Mouse (Mus musculus): ENCODE measurements around the gene Metap1d. TPM values are rescaled to one million over a fixed set of nuclear protein-coding genes. Genes with fewer than 3 reads are reported as not detected.

Metap1d gene
- polyA plus RNA-seq, 1 experiment, result 12.9 TPM

GRCm38 (mm10) chr2:71504852-71505251 lies 51.8 kb downstream of the Metap1d start:
- no peaks in the 10 kb centered on the region for H3K36me3 ChIP-seq (ENCODE audit: control insufficient read depth, insufficient read depth, low read length)
- no peaks in the 10 kb centered on the region for H3K4me1 ChIP-seq (ENCODE audit: control insufficient read depth, insufficient read depth, low read length)
- H3K27ac ChIP-seq (ENCODE audit: control insufficient read depth, insufficient read depth, low read depth, low read length), result no peak overlapping the region
- H3K4me3 ChIP-seq (ENCODE audit: control insufficient read depth, low read depth, low read length), result no peak overlapping the region
- TF ChIP-seq CTCF (IDR thresholded peaks at IDR 0.05; ENCODE audit: control insufficient read depth, insufficient read depth, insufficient replicate concordance, low read depth, low read length) (no peak), POLR2A (IDR thresholded peaks at IDR 0.05; ENCODE audit: control insufficient read depth, low read depth, low read length) (no peak)
- no peaks in the 10 kb centered on the region for H3K27me3 ChIP-seq (ENCODE audit: control insufficient read depth, insufficient read depth, low read length)

- TF ChIP-seq POLR2A (IDR thresholded peaks at IDR 0.05; ENCODE audit: control insufficient read depth, low read depth, low read length), result no peak
- no peak for TF ChIP-seq CTCF (IDR thresholded peaks at IDR 0.05; ENCODE audit: control insufficient read depth, insufficient read depth, insufficient replicate concordance, low read depth, low read length)
- H3K4me1 ChIP-seq (ENCODE audit: control insufficient read depth, insufficient read depth, low read length), result no peaks in the 10 kb centered on the region
- H3K27me3 ChIP-seq (ENCODE audit: control insufficient read depth, insufficient read depth, low read length), result no peaks in the 10 kb centered on the region
- no peak overlapping the region for H3K27ac ChIP-seq (ENCODE audit: control insufficient read depth, insufficient read depth, low read depth, low read length)
- H3K36me3 ChIP-seq (ENCODE audit: control insufficient read depth, insufficient read depth, low read length), result no peaks in the 10 kb centered on the region
- no peak overlapping the region for H3K4me3 ChIP-seq (ENCODE audit: control insufficient read depth, low read depth, low read length)
Measured at GRCm38 (mm10) chr2:71511209-71511608, 58.1 kb downstream of the Metap1d start.

- no peaks in the 10 kb centered on the region for H3K27me3 ChIP-seq (ENCODE audit: control insufficient read depth, insufficient read depth, low read length)
- TF ChIP-seq CTCF (IDR thresholded peaks at IDR 0.05; ENCODE audit: control insufficient read depth, insufficient read depth, insufficient replicate concordance, low read depth, low read length), result no peak
- TF ChIP-seq POLR2A (IDR thresholded peaks at IDR 0.05; ENCODE audit: control insufficient read depth, low read depth, low read length), result no peak
- no peaks in the 10 kb centered on the region for H3K4me1 ChIP-seq (ENCODE audit: control insufficient read depth, insufficient read depth, low read length)
- no peaks in the 10 kb centered on the region for H3K36me3 ChIP-seq (ENCODE audit: control insufficient read depth, insufficient read depth, low read length)
- no peak overlapping the region for H3K27ac ChIP-seq (ENCODE audit: control insufficient read depth, insufficient read depth, low read depth, low read length)
- no peak overlapping the region for H3K4me3 ChIP-seq (ENCODE audit: control insufficient read depth, low read depth, low read length)
Measured at GRCm38 (mm10) chr2:71512326-71512725, 59.2 kb downstream of the Metap1d start.

- Histone ChIP-seq H3K27ac (ENCODE audit: control insufficient read depth, insufficient read depth, low read depth, low read length) (no peak overlapping the region), H3K27me3 (ENCODE audit: control insufficient read depth, insufficient read depth, low read length) (no peaks in the 10 kb centered on the region)
Measured at GRCm38 (mm10) chr2:71516995-71517394, 63.9 kb downstream of the Metap1d start.

GRCm38 (mm10) chr2:71517466-71518099 lies 64.5 kb downstream of the Metap1d start:
- H3K4me3 ChIP-seq (ENCODE audit: control insufficient read depth, low read depth, low read length), result no peak overlapping the region
- no peaks in the 10 kb centered on the region for H3K36me3 ChIP-seq (ENCODE audit: control insufficient read depth, insufficient read depth, low read length)
- peaks cover 11% of the 10 kb centered on the region for H3K4me1 ChIP-seq (ENCODE audit: control insufficient read depth, insufficient read depth, low read length)
- TF ChIP-seq CTCF (IDR thresholded peaks at IDR 0.05; ENCODE audit: control insufficient read depth, insufficient read depth, insufficient replicate concordance, low read depth, low read length) (no peak), POLR2A (IDR thresholded peaks at IDR 0.05; ENCODE audit: control insufficient read depth, low read depth, low read length) (no peak)
- H3K27ac ChIP-seq (ENCODE audit: control insufficient read depth, insufficient read depth, low read depth, low read length), result no peak overlapping the region
- no peaks in the 10 kb centered on the region for H3K27me3 ChIP-seq (ENCODE audit: control insufficient read depth, insufficient read depth, low read length)

More at GRCm38 (mm10) chr2:71516995-71517394, 63.9 kb downstream of the Metap1d start:
- Histone ChIP-seq H3K4me3 (ENCODE audit: control insufficient read depth, low read depth, low read length) (no peak overlapping the region), H3K36me3 (ENCODE audit: control insufficient read depth, insufficient read depth, low read length) (no peaks in the 10 kb centered on the region), H3K4me1 (ENCODE audit: control insufficient read depth, insufficient read depth, low read length) (peaks cover 11% of the 10 kb centered on the region)
- TF ChIP-seq POLR2A (IDR thresholded peaks at IDR 0.05; ENCODE audit: control insufficient read depth, low read depth, low read length) (no peak), CTCF (IDR thresholded peaks at IDR 0.05; ENCODE audit: control insufficient read depth, insufficient read depth, insufficient replicate concordance, low read depth, low read length) (no peak)

GRCm38 (mm10) chr2:71522871-71523270 lies 69.8 kb downstream of the Metap1d start:
- Histone ChIP-seq H3K4me3 (ENCODE audit: control insufficient read depth, low read depth, low read length) (no peak overlapping the region), H3K4me1 (ENCODE audit: control insufficient read depth, insufficient read depth, low read length) (peaks cover 15% of the 10 kb centered on the region), H3K27ac (ENCODE audit: control insufficient read depth, insufficient read depth, low read depth, low read length) (no peak overlapping the region), H3K36me3 (ENCODE audit: control insufficient read depth, insufficient read depth, low read length) (no peaks in the 10 kb centered on the region), H3K27me3 (ENCODE audit: control insufficient read depth, insufficient read depth, low read length) (no peaks in the 10 kb centered on the region)
- TF ChIP-seq CTCF (IDR thresholded peaks at IDR 0.05; ENCODE audit: control insufficient read depth, insufficient read depth, insufficient replicate concordance, low read depth, low read length), result no peak
- no peak for TF ChIP-seq POLR2A (IDR thresholded peaks at IDR 0.05; ENCODE audit: control insufficient read depth, low read depth, low read length)

- Histone ChIP-seq H3K4me3 (ENCODE audit: control insufficient read depth, low read depth, low read length) (no peak overlapping the region), H3K27me3 (ENCODE audit: control insufficient read depth, insufficient read depth, low read length) (no peaks in the 10 kb centered on the region), H3K36me3 (ENCODE audit: control insufficient read depth, insufficient read depth, low read length) (no peaks in the 10 kb centered on the region), H3K4me1 (ENCODE audit: control insufficient read depth, insufficient read depth, low read length) (peaks cover 15% of the 10 kb centered on the region), H3K27ac (ENCODE audit: control insufficient read depth, insufficient read depth, low read depth, low read length) (no peak overlapping the region)
- TF ChIP-seq CTCF (IDR thresholded peaks at IDR 0.05; ENCODE audit: control insufficient read depth, insufficient read depth, insufficient replicate concordance, low read depth, low read length), result no peak
Measured at GRCm38 (mm10) chr2:71523431-71523830, 70.4 kb downstream of the Metap1d start.
